Mouse (Mus musculus): Measurements from ENCODE around the gene Ifnl3.
"Not testable (repeated sequence)": the region's sequence is repeated elsewhere in the genome, so short reads cannot be mapped to it uniquely, and the experiment has no call there.

Gene Ifnl3

GRCm38 (mm10) chr7:28522536-28522935 is at the start of gene Ifnl3:
Gene Ifnl3, plus strand, starts transcription at chr7:28522836.
- DNase-seq = not testable (repeated sequence)

- DNase-seq = no peak
Measured at GRCm38 (mm10) chr7:28476191-28476590, 46.4 kb upstream of the Ifnl3 start.

GRCm38 (mm10) chr7:28477363-28477762 is 45.3 kb upstream of the Ifnl3 start:
- no peak for DNase-seq

GRCm38 (mm10) chr7:28478854-28479253 is 43.8 kb upstream of the Ifnl3 start:
- no peak for DNase-seq

GRCm38 (mm10) chr7:28482854-28483253 is 39.8 kb upstream of the Ifnl3 start:
- DNase-seq = no peak

- no peak for DNase-seq
Measured at GRCm38 (mm10) chr7:28484192-28484591, 38.4 kb upstream of the Ifnl3 start.

GRCm38 (mm10) chr7:28488030-28488491 is 34.6 kb upstream of the Ifnl3 start:
- DNase-seq = peak; percentile 28

- peak; percentile 77 for DNase-seq
Measured at GRCm38 (mm10) chr7:28490410-28490809, 32.2 kb upstream of the Ifnl3 start.

GRCm38 (mm10) chr7:28490903-28491302 is 31.7 kb upstream of the Ifnl3 start:
- DNase-seq = no peak

GRCm38 (mm10) chr7:28492310-28492709 is 30.3 kb upstream of the Ifnl3 start:
- no peak for DNase-seq

- no peak for DNase-seq
Measured at GRCm38 (mm10) chr7:28495426-28495825, 27.2 kb upstream of the Ifnl3 start.

- DNase-seq = no peak
Measured at GRCm38 (mm10) chr7:28505585-28505984, 17.1 kb upstream of the Ifnl3 start.

GRCm38 (mm10) chr7:28509121-28509520 is 13.5 kb upstream of the Ifnl3 start:
- DNase-seq = not testable (repeated sequence)

GRCm38 (mm10) chr7:28510405-28510974 is 12.1 kb upstream of the Ifnl3 start, which contains the start of gene Ifnl2:
Gene Ifnl2, minus strand, starts transcription at chr7:28510455.
- not testable (repeated sequence) for DNase-seq

GRCm38 (mm10) chr7:28511441-28511840 is 11.2 kb upstream of the Ifnl3 start:
- DNase-seq = no peak

GRCm38 (mm10) chr7:28527922-28528719 is 5.5 kb downstream of the Ifnl3 start:
- peak; percentile 90 for DNase-seq

- no peak for DNase-seq
Measured at GRCm38 (mm10) chr7:28532005-28532404, 9.4 kb downstream of the Ifnl3 start.

- not testable (repeated sequence) for DNase-seq
Measured at GRCm38 (mm10) chr7:28538886-28539285, 16.2 kb downstream of the Ifnl3 start.

GRCm38 (mm10) chr7:28540526-28540925 is 17.9 kb downstream of the Ifnl3 start, which contains the start of gene Sycn:
Gene Sycn, plus strand, starts transcription at chr7:28540885.
- DNase-seq = no peak

- no peak for DNase-seq
Measured at GRCm38 (mm10) chr7:28544051-28544601, 21.5 kb downstream of the Ifnl3 start.

- no peak for DNase-seq
Measured at GRCm38 (mm10) chr7:28545048-28545890, 22.6 kb downstream of the Ifnl3 start.

GRCm38 (mm10) chr7:28545891-28546210 is 23.2 kb downstream of the Ifnl3 start:
- no peak for DNase-seq

- DNase-seq = no peak
Measured at GRCm38 (mm10) chr7:28546649-28547048, 24.0 kb downstream of the Ifnl3 start.

All from lung, postnatal 14 days (tissue).